In genomic region chr13:56539846-56540245, GRCm38 (mm10) we compare ENCODE assay signal across 12 mouse cellular contexts. TPM values are rescaled to one million over a fixed set of nuclear protein-coding genes. Genes with fewer than 3 reads are reported as not detected.
DNase-seq lines count a peak whose midpoint lies in the region; TF ChIP-seq lines count a peak whose summit lies in the region.
"Had no signal": no experiment of that assay in that cellular context is flagged by ENCODE, and none has a peak within 500 bp of the region (broad histone marks: within the 10 kb centered on the region; RNA-seq: fewer than 3 reads in every experiment).

No protein-coding gene starts in this region.

- no peak for TF ChIP-seq POLR2A in heart, adult 2 months (IDR thresholded peaks at IDR 0.05; ENCODE audit: insufficient read depth, low read depth, low read length)
- no peak for TF ChIP-seq POLR2A in lung, adult 2 months (IDR thresholded peaks at IDR 0.05; ENCODE audit: borderline replicate concordance, extremely low read depth, low read depth, low read length)

- no peaks in the 10 kb centered on the region for H3K36me3 ChIP-seq in heart, adult 2 months (ENCODE audit: control insufficient read depth, insufficient read depth, low read length)

- H3K27ac ChIP-seq in heart, adult 2 months, result no peak overlapping the region

- TF ChIP-seq EP300 in heart, adult 2 months (IDR thresholded peaks at IDR 0.05; ENCODE audit: insufficient read depth, low read depth, low read length), result no peak

- 93% methylated on average over 4 of the region's 4 CpGs for WGBS in heart, adult 2 months
- 95% methylated on average over 4 of the region's 4 CpGs for WGBS in lung, adult 2 months

- peak; percentile 66 for TF ChIP-seq CTCF in heart, adult 2 months (IDR thresholded peaks at IDR 0.05)
- TF ChIP-seq CTCF in lung, adult 2 months (IDR thresholded peaks at IDR 0.05; ENCODE audit: insufficient read depth, low read length), result no peak

- no peak overlapping the region for H3K4me3 ChIP-seq in heart, adult 2 months
- H3K4me3 ChIP-seq in lung, adult 2 months (replicated peaks; ENCODE audit: extremely low read depth, low read depth, low read length), result no peak overlapping the region

- H3K9ac ChIP-seq in heart, adult 2 months (ENCODE audit: low read depth, low read length), result no peak overlapping the region

- H3K27me3 ChIP-seq in heart, adult 2 months (ENCODE audit: control insufficient read depth, insufficient read depth, low read length), result no peaks in the 10 kb centered on the region

- DNase-seq in heart, adult 2 months, result peak in 1 of 2 experiments; percentile 23
- no peak for DNase-seq in heart, adult 9 months (ENCODE audit: low spot score in 2 of 2)
- DNase-seq in lung, postnatal 14 days, result peak; percentile 63
- no peak for DNase-seq in lung, adult 2 months
- DNase-seq in T-cell, adult 2 months (ENCODE audit: low spot score), result peak; percentile 28
- peak; percentile 52 to 68 for DNase-seq in kidney, postnatal 25 days
- no peak for DNase-seq in retina, postnatal 1 day

- no peaks in the 10 kb centered on the region for H3K79me2 ChIP-seq in heart, adult 2 months (replicated peaks; ENCODE audit: control insufficient read depth, insufficient read depth, low read length)

- intact Hi-C loops in heart, adult 2 months (cut with DNase I), result no loop called here

- no peaks in the 10 kb centered on the region for H3K4me1 ChIP-seq in heart, adult 2 months (ENCODE audit: control insufficient read depth, insufficient read depth, low read length)
- no peaks in the 10 kb centered on the region for H3K4me1 ChIP-seq in lung, adult 2 months (ENCODE audit: control insufficient read depth, insufficient read depth, low read length)

RNA-seq across cellular contexts. Expression of gene Lect2, which starts 8.5 kb away (rescaled TPM):
- total RNA-seq in heart, adult 2 months (2021), result not detected
- polyA plus RNA-seq in heart, adult 2 months (2012; rRNA removed), result not detected in 2 replicates
- polyA plus RNA-seq in lung, adult 2 months (2012; rRNA removed), result not detected in 2 replicates
- total RNA-seq: ES-E14 had no signal
- polyA plus RNA-seq: forebrain, embryonic 11.5 days; heart, embryonic 14.5 days; limb, embryonic 14.5 days had no signal

RNA-seq across cellular contexts. Expression of gene Fbxl21, which starts 17.6 kb away (rescaled TPM):
- under 1 TPM; 0.68 to 0.97 TPM for total RNA-seq in heart, adult 2 months (2021)
- polyA plus RNA-seq in heart, adult 2 months (2012; rRNA removed), result 0.29 and 0.31 TPM in 2 replicates
- 1.2 and 1.3 TPM in 2 replicates for polyA plus RNA-seq in lung, adult 2 months (2012; rRNA removed)

RNA-seq across cellular contexts. Expression of gene Il9, which starts 57.8 kb away (rescaled TPM):
- not detected for total RNA-seq in heart, adult 2 months (2021)
- polyA plus RNA-seq in heart, adult 2 months (2012; rRNA removed), result not detected in 2 replicates
- polyA plus RNA-seq in lung, adult 2 months (2012; rRNA removed), result not detected in 2 replicates
- total RNA-seq: ES-E14 had no signal
- polyA plus RNA-seq: forebrain, embryonic 11.5 days; heart, embryonic 14.5 days; intestine, embryonic 14.5 days; limb, embryonic 14.5 days had no signal

Comparison
In these comparisons a context has a peak if more than half of its experiments do, and no peak if none do; other contexts are left out.
1. DNase-seq: peak in lung, postnatal 14 days (single experiment), T-cell, adult 2 months (single experiment) and kidney, postnatal 25 days (2 of 2); none in heart, adult 9 months (0 of 2), lung, adult 2 months (single experiment) and retina, postnatal 1 day (single experiment).